Mouse (Mus musculus) ovary, postnatal 10 days (tissue): Measurements from ENCODE around the gene Cd200r1.
A peak's percentile ranks its signal among the peaks of the same experiment; 100 is the strongest.

ENCODE experiments used
- DNase-seq: peaks from one replicate; pipeline ENCODE4 v3.0.0; 2022; ENCODE audit warnings: low spot score

Cd200r1 gene

GRCm38 (mm10) chr16:44765555-44766319 is at the start of gene Cd200r1:
Gene Cd200r1 (plus strand): TSS chr16:44765736.
- no peak for DNase-seq

- DNase-seq = no peak
These were observed 49.0 kb upstream of the Cd200r1 start for GRCm38 (mm10) chr16:44716305-44717140.

GRCm38 (mm10) chr16:44717141-44717634 is 48.3 kb upstream of the Cd200r1 start:
- no peak for DNase-seq

GRCm38 (mm10) chr16:44717838-44718237 is 47.7 kb upstream of the Cd200r1 start:
- DNase-seq = no peak

GRCm38 (mm10) chr16:44719349-44719748 is 46.2 kb upstream of the Cd200r1 start:
- no peak for DNase-seq

- no peak for DNase-seq
These were observed 45.0 kb upstream of the Cd200r1 start for GRCm38 (mm10) chr16:44720518-44720917.

- no peak for DNase-seq
These were observed 42.9 kb upstream of the Cd200r1 start for GRCm38 (mm10) chr16:44722666-44723065.

- DNase-seq = peak; percentile 96
These were observed 41.3 kb upstream of the Cd200r1 start, which contains the start of gene Nepro for GRCm38 (mm10) chr16:44724083-44724787. Gene Nepro (plus strand): TSS chr16:44724301.

GRCm38 (mm10) chr16:44724847-44725246 is 40.7 kb upstream of the Cd200r1 start:
- DNase-seq = no peak

- no peak for DNase-seq
These were observed 40.0 kb upstream of the Cd200r1 start for GRCm38 (mm10) chr16:44725286-44726223.

GRCm38 (mm10) chr16:44727525-44727924 is 38.0 kb upstream of the Cd200r1 start:
- no peak for DNase-seq

GRCm38 (mm10) chr16:44734059-44734458 is 31.5 kb upstream of the Cd200r1 start:
- no peak for DNase-seq

GRCm38 (mm10) chr16:44735676-44736075 is 29.9 kb upstream of the Cd200r1 start:
- no peak for DNase-seq

GRCm38 (mm10) chr16:44736118-44736517 is 29.4 kb upstream of the Cd200r1 start:
- DNase-seq = no peak

- DNase-seq = no peak
These were observed 22.8 kb upstream of the Cd200r1 start for GRCm38 (mm10) chr16:44742753-44743152.

- DNase-seq = no peak
These were observed 20.1 kb upstream of the Cd200r1 start for GRCm38 (mm10) chr16:44745471-44745865.

- DNase-seq = peak; percentile 64
These were observed 19.5 kb upstream of the Cd200r1 start, which contains the start of gene Gtpbp8 for GRCm38 (mm10) chr16:44745866-44746562. Gene Gtpbp8 (minus strand): TSS chr16:44746363.

- no peak for DNase-seq
These were observed 17.5 kb upstream of the Cd200r1 start for GRCm38 (mm10) chr16:44748007-44748406.

- DNase-seq = no peak
These were observed 7.8 kb upstream of the Cd200r1 start for GRCm38 (mm10) chr16:44757700-44758099.

GRCm38 (mm10) chr16:44761811-44762210 is 3.7 kb upstream of the Cd200r1 start:
- DNase-seq = no peak
